Mouse (Mus musculus) adrenal gland, adult (tissue): Measurements from ENCODE around the gene Taf3.

ENCODE experiments used
- DNase-seq, 2 experiments: peaks; one replicate each; pipeline ENCODE4 v3.0.0; 2022 to 2023; ENCODE audit warnings: low spot score in 1 of 2; ENCODE audit not compliant: inconsistent age in 2 of 2

Taf3 gene

DNA sequence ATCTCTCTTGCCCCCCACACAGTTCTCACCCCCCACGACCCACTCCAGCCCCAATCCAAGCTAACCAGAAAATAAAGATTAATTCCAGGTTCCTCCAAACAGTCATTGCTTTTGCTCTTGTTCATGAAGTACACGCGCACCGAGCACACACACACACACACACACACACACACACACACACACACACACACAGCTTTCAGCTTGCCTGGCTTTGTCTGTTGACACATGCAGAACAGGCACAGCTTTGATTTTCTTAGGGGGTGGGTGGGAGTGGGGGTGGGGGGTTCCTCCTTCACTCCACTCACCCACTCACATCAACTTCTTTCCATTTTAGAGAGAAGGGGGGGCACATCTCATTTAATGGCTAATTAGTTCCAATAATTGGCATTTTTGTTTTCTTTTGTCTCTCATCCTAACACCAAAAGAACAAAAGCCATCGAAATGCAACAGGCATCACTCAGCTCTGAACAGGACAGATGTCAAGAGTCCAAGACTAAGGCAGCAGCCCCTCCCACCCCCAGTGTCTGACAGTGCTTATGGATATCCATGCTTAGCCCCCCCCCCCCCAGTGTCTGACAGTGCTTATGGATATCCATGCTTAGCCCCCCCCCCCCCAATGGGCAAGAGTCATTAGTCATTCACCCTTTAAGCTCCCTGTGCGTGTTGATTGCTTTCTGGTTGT lies 155.0 kb downstream of the Taf3 start:
- no peak for DNase-seq

DNA sequence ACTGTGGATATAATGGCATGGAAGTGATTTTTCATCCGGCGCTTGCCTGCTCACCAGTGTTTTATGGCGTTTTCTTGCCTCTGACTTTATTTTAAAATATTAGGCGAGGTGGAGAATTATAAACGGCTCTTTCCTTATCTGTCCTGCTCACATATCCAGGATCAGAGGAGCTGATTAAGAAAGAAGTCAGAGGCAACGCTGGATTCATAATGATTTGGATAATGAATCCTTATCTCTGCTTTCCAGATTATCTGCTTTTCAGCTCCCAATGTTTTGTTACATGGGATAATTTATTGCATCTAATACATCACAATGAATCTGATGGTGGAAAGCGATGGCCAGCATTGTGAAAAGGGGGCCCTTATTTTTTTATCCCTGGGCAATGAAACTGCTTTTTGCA lies 155.9 kb downstream of the Taf3 start:
- no peak for DNase-seq

DNA sequence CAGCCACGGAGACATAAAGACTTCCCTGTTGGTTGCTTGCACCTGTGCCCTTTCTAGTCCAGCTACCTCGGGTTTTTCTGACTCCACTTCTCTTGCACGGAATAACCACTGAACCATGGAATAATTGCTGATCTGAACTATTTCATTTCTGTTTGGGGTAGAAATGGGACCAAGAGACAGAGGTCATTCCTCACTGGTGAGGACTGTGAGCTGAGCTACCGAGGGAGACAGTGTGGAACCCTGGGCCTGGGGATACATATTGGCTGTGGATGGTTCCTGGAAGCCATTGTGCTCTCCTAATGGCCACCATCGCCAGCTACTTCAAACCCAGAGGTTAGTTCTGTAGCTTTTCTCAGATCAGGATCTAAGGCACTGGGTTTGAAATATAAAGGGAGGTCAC lies 157.5 kb downstream of the Taf3 start:
- no peak for DNase-seq

DNA sequence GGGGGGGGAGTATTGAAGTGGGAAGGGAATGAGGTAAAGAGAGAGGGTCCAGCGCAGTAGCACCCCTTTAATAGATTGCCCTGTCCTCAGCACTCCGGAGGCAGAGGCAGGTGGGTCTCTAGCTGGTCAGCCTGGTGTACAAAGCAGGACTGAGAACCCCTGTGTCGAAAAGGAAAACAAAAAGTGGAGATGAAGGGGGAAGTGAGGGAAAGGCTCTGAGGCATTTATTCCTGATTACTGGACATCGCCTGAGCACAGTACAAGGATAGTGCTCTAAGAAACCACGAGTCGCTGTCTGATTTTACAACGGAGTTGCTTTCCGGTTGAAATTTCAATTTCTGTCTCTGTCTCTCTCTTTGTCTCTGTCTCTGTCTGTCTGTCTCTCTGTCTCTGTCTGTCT lies 158.1 kb downstream of the Taf3 start:
- DNase-seq, result no peak

DNA sequence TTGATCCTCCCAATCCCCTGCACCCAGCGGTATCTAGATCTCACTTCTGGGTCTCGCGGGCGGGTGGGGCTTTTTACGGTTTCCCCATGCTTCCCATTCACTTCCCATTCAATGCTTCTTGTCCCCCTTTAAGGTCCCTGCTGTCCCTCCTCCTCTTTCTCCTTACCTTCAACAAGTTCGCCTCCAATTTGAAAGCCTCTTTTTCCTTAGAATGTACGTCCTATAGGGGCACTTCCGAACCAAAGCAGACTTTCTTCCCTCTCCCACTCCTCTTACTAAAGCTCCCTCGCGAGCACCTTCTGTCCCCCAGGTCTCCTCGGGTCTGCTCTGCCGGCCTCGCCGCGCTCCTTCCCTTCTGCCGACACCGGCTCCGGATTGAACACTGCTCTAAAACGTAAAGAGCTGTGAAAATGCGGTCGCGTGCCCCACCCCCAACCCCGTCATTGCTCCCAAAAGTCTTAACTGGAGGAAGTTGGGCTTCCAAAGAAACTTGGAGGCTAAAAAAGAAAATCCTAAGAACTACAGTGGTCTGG lies 158.7 kb downstream of the Taf3 start, which contains the start of gene Gata3:
Gata3 (minus strand) TSS at position 384 of the 533 bp plus-strand sequence.
- DNase-seq, result peak in 1 of 2 experiments; percentile 39

DNA sequence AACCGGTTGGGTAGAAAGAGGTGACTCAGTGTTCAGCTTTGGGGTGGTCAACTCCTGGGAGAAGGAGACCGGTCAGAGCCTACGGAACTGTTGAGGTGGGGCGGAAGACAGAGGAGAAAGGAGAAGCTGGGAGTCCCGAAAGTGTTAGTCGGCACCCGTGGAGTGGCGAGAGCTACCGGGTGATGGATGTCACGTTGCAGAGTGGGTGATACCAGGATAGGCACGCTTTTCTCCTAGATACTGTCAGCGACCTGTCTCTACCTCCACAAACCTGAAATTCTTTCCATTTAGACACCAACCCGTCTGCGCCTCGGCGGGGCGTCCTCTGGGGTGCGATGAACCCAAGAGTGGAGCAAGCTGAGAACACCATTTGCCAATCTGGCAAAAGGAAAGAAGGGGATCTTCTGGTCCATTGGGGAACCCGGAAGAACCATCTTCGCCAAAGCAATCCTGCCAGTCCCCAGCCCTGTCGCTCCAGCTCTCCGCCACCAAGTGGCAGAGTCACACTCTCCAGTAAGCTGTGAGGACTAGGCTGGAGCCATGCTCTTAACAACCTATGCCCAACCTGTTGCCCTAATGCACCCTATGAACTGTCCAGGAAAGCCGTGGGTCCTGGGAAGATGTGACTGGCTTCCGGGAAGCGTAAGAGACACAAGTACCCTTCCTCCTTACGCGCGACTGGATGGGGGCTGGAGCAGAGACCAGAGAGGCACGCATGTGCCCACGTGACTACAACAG lies 159.3 kb downstream of the Taf3 start, which contains the start of gene 9230102O04Rik:
9230102O04Rik (minus strand) TSS at position 628 of the 738 bp plus-strand sequence.
- peak in 1 of 2 experiments; percentile 65 for DNase-seq

DNA sequence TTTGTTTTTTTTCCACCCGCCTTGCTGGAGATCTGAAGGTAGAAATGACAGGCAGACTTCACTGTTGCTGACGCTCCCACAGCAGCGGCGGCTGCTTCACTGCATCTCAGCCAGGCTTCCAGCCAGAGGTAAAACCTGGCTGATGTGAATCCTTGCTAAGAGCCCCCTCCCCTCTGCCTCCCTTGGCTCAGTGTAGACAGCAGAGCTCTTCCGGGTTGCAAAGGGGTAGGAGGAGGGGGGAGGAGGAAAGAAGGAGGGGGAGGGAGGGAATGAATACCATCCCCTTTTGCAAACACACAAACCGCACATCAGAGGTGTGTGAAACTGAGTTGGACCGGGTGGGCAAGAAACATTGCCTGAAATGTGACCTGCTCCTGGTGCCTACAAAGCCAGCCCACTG lies 160.8 kb downstream of the Taf3 start:
- DNase-seq, result no peak

DNA sequence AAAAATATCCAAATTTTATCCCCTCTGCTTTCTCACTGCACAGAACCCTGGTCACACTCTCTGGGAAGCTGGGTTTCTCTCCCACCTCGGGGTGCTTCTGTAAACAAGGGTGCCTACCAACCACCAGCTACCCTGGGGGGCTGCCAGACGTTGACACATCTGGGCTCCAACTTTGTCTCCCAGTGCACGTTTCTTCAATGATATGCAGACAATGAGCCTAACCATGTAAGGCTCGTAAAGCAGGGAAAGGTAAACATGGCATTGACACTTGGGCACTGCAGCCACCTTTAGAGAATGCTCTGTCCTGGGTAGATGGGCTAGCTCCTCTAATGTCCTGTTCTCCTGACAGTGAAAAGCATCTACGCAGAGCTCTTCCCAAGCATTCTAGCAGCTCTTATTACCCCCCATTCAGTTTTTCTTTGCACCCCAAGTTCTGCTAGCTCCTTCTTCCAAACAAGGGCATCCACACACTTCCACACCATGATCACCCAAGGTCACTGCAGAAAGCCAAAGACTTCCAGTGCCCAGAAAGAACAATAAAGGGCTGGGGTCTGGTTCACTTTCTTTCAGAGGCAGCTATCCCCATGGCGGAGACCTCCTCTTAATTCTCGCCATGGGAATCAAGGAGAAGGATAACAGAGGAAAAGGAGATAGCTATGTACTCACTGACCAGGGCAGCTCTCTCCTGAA lies 161.3 kb downstream of the Taf3 start:
- no peak for DNase-seq

DNA sequence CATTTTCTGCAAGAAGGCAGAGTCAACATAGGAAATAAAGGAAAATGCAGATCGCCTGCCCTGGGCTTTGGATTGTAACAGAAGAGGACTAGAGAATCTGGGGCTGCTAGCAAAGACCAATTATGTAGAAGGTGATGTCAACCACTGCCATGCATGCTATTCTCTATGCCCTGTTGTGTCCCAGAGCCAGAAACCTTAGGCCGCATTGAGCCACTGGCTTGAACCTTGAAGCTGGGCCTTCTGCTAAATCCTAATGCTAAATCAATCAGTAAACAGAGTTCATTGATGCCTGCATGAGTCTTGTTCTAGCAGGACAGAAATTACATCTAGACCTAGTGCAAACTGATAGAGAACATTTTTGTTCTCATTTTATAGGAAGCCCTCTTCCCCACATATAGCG lies 162.4 kb downstream of the Taf3 start:
- DNase-seq, result no peak

DNA sequence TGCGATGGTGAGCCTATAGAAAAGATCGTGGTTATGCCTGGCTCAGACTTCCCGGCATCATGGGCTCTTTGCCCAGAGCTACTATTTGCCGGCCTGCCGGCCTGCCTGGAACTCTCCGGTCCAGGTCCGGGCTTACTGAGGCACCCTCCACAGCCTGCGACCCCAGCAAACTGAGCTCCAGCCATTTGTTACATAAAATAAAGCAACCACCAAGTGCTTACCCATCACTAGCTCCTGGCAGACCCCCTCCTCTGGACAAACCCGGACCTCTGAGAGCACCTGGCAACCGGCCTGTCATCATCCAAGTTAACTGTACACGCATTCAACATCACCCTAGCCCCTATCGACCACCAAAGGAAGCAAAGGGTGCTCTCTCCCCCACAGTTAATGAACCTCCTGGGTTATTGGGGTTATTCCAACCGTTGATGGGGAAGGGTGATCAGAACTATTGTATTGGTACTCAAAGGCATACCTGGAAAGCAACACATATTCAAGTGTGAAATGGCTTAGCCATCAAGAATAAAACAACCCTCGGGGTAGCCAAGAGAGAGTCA lies 163.1 kb downstream of the Taf3 start:
- peak in 1 of 2 experiments; percentile 22 for DNase-seq

DNA sequence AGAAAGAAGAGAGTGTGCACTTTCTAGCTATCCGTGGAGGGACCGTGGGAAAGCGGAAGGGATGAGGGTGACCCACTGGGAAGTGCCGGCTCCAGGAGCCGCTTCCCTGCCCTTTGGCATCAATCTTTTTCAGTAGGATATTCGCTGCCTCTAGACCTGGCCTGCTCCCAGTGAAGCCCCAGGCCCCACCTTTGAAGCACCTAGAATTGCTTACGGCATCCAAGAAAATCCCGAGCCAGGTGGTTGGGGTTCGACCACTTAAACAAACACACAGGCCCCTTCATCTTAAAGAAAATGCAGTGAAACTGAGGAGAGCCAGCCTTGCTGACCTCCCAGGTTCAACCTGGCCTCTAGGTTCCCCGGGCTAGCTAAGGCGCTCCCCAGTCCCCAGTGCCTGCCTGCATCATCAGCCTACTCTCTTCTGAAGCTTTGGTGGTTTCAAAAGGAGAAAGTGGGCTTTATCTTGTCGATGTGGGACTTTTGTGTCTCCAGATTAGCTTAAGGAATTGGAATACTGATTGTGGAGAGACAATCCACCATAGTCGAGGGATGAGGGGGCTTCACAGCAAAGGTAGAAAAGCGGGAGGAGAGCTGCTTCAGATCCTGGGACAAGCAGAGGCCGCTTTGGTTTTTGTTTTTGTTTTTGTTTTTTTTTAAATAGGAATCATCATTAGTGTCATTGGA lies 163.7 kb downstream of the Taf3 start:
- DNase-seq, result peak in 1 of 2 experiments; percentile 34

DNA sequence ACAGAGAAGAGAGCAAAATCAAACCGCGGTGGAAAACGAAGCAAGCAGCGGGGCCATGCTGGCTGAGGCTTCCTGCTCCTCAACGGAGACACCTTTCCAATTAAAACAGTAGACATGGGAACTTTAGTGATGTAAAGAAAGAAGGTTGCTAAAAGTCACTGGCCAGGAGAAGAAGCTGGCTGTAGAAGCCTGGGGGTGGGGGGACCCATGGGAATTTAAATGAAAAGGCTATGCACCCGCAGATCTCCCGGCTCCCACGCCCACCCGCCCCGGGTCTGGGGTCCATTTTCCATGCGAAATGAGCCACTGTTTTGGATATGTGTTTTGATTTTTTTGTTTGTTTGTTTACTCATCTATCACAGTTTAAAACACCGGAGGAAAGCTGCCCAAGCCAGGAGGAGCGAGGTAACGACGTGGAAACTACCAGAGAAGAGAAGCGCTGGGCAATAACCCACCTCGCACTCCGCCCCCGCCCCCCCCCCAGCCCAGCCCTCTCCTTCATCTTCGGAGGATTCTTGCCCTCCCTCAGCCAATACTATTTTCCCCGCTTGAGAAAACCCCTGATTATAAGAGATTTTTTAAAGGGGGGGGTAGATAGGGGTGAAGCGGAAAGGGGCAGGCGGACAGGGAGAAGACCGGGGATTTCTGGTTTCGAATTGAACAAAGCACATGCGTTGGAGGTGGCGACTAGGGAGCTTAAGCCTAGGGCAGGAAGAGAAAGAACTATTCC lies 164.4 kb downstream of the Taf3 start:
- DNase-seq, result no peak

DNA sequence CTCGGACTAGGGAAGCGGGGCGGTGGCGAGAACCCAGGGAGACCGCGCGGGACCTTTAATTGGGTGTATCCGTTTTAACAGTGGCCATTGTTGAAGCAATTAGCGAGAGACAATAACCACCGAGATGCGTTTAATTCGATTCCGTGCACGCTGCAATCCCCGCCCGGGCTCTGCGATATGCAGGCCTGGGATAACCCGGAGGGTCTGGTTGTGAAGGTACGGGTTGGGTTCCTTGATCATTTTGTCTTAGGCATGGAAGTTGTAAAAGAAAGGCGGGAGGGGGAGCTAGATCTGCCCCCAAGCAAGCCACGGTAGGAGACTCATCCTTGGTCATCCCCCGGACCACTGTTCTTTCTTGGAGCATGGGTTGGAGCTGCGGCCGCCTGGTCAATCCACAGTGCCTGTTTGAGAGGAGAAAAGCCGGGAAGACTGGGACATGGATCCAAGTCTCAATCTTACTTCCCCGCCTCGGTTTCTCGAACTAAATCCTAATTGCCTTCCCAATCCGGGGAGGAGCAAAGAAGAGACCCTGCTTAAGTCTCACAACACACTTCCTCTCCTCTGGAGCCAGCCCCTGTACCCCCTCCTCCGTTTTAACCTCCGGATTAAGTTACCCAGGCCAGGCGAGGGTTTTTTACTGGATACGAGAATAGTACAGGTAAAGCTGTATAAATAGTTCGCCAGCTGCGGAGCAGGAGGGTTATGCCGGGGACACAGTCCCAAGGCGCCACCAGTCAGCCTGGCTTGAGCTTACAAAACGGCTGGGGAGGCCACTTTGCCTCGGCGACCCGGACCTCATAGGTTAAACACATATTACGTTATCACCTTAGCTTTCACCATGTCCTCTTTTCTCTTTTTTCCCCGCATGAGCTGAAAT lies 165.2 kb downstream of the Taf3 start:
- peak in 1 of 2 experiments; percentile 72 for DNase-seq

DNA sequence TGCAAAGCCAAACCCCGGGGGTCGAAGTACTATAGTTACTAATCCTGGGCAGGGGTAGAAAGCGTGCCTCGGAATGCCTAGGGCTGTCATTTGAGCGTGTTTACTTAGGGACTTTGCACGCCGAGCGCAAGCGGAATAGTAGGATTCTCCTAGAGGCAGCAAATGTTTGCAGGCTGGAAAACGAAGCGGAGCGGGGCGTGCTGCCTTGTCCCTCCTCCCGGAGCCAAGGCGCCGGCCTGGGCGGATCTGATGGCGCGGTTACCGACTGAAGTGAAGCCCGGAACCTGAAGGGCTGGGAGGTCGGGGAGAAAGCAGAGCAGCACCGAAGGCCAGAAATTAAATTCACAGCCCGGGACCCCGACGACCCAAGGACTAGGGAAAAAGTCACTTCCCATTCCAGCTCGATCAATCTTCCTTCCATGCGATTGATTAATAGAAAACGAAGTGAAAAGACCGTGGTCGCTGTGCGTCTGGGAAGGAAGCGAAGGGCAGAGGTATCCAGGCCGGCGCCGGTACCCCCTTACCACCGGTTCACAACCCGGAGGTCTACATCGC lies 165.9 kb downstream of the Taf3 start:
- DNase-seq, result peak; percentile 35 to 72

DNA sequence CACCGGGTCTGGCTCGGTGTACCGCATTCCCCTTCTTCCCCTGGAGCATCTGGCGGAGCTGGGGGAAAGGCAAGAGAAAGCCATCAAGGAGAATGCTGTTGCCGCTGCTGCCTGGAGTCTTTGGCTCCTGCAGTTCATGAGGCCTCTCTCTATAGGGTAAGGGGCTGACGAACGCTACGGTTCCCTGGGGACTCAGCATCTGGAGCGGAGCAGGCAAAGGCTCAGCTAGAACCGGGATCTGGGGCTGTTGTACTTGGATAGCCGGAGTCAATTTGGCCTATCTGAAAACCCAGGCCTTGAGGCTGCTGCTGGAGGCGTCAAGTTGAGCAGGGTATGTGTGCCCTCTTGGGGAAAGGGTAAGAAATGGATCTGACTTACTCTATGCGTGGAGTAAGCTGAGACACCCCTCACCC lies 166.8 kb downstream of the Taf3 start:
- peak in 1 of 2 experiments; percentile 46 for DNase-seq

DNA sequence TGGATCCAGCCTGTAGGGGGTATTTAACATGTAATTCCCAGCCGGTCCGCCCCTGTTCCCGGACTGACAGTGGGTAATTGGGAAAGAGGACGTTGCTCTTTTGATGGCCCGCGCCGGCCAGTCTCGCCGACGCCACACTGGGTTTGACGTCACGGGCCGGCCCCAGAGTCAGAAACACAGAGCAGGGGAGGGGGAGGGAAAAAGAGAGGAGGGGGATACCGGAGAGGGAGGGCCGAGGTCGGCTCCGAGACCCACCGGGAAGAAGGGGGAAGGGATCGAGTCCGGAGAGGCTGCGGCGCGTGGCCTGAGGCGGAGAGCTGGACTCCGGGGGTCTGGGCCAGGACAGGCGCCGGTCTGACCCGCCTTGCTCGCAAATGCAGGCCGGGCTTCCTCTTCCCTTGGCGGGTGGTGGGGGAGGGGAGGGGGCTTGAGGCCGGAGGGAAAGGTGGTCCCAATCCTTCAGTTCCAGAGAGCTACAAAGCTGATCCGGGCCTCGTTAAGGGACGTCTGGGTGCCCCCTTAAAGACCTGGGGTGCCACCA lies 167.3 kb downstream of the Taf3 start, which contains the start of gene 4930412O13Rik:
4930412O13Rik (plus strand) TSS at position 202 of the 541 bp plus-strand sequence.
- DNase-seq, result peak in 1 of 2 experiments; percentile 53

DNA sequence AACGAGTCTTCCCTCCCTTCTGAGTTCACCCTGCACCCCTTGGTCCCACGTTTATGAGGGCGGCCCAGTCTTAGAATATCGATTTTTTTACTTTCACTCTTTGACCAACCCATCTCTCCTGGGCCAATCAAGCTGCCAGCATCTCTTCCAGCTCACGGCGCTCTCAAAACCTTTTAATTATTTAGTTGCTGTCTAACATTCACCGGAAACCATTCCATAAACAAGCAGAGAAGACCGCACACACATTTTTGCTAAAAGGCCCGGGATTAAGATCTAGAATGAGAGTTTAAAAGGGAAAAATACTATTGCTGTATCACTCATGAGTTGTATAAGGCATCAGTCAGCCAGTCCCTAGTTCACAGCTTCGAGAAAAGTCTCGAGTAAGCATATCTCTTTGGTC lies 168.1 kb downstream of the Taf3 start:
- no peak for DNase-seq

DNA sequence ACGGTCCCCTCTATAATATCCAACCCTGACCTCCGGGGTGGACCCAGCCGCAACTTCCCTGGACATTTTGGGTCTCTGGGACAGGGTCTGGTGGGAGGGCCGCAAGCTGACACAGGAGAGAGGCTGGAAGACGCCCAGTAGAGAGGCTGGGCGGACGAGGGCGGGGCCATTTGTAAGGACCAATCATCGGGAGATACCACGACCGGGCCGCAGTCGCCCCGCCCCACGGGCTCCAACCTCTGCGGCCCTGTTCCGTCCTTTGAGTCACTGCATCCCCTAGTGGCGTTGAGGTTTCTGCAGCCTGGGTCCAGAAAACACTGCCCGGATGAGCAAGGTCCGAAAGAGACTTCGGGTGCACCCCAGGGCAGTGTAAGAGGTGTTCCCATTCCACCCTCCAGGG lies 168.9 kb downstream of the Taf3 start:
- DNase-seq, result peak; percentile 94 to 97
